Mouse (Mus musculus) ovary, postnatal 36 days (tissue): ENCODE measurements around the gene Ttc37.

Experiments
- DNase-seq: peaks from one replicate; pipeline ENCODE4 v3.0.0; 2022; ENCODE audit warnings: low spot score, mixed read lengths

Ttc37 gene

GRCm38 (mm10) chr13:76157508-76157907, 59.0 kb downstream of the Ttc37 start:
- no peak for DNase-seq

- DNase-seq = no peak
Measured at GRCm38 (mm10) chr13:76160587-76160986, 62.1 kb downstream of the Ttc37 start.

- DNase-seq = no peak
Measured at GRCm38 (mm10) chr13:76174297-76174696, 75.8 kb downstream of the Ttc37 start.

- DNase-seq = no peak
Measured at GRCm38 (mm10) chr13:76178700-76179099, 80.2 kb downstream of the Ttc37 start.

- DNase-seq = no peak
Measured at GRCm38 (mm10) chr13:76187651-76188050, 89.1 kb downstream of the Ttc37 start.

GRCm38 (mm10) chr13:76189190-76189589, 90.7 kb downstream of the Ttc37 start:
- no peak for DNase-seq

- DNase-seq = no peak
Measured at GRCm38 (mm10) chr13:76190273-76190672, 91.7 kb downstream of the Ttc37 start.

- DNase-seq = no peak
Measured at GRCm38 (mm10) chr13:76194937-76195336, 96.4 kb downstream of the Ttc37 start.

GRCm38 (mm10) chr13:76195431-76196138, 97.1 kb downstream of the Ttc37 start:
- no peak for DNase-seq

GRCm38 (mm10) chr13:76197297-76197848, 98.8 kb downstream of the Ttc37 start:
- DNase-seq = no peak

GRCm38 (mm10) chr13:76199943-76200342, 101.4 kb downstream of the Ttc37 start:
- no peak for DNase-seq

- DNase-seq = no peak
Measured at GRCm38 (mm10) chr13:76214928-76215327, 116.4 kb downstream of the Ttc37 start.

GRCm38 (mm10) chr13:76215397-76215796, 116.9 kb downstream of the Ttc37 start:
- DNase-seq = no peak
